Mouse (Mus musculus) limb, embryonic 11.5 days (tissue): ENCODE data around the gene Paqr8. TPM values are rescaled to one million over a fixed set of nuclear protein-coding genes. Genes with fewer than 3 reads are reported as not detected.

ENCODE experiments used
- ATAC-seq: fragments of 200-750 bp; cut with Nextera tagmentation; 2 replicates; pipeline ENCODE4 v1.8.0; 2017; ENCODE audit warnings: low read depth; ENCODE audit not compliant: insufficient number of reproducible peaks, low FRiP score, low TSS enrichment
- DNase-seq: peaks from one replicate; pipeline ENCODE4 v3.0.0-alpha.2; 2015; ENCODE audit warnings: low spot score
- H3K27ac ChIP-seq: fragments of 300-500 bp; sonication (generic); replicated peaks from 2 replicates; pipeline ENCODE4 v1.5.1; 2014; ENCODE audit warnings: low read depth, mild to moderate bottlenecking, low read length
- H3K27me3 ChIP-seq: fragments of 300-500 bp; sonication (generic); 2 replicates; pipeline ENCODE4 v1.6.1; 2014; ENCODE audit warnings: mild to moderate bottlenecking, low read length, mixed read lengths; ENCODE audit not compliant: control insufficient read depth, insufficient read depth
- H3K36me3 ChIP-seq: fragments of 300-500 bp; sonication (generic); 2 replicates; pipeline ENCODE4 v1.6.1; 2014; ENCODE audit warnings: mild to moderate bottlenecking, low read length, moderate library complexity, mixed read lengths; ENCODE audit not compliant: control insufficient read depth, insufficient read depth
- H3K4me1 ChIP-seq: fragments of 300-500 bp; sonication (generic); 2 replicates; pipeline ENCODE4 v1.6.1; 2014; ENCODE audit warnings: low read length, mixed read lengths; ENCODE audit not compliant: control insufficient read depth, insufficient read depth
- H3K4me2 ChIP-seq: fragments of 300-500 bp; sonication (generic); 2 replicates; pipeline ENCODE4 v1.6.1; 2014; ENCODE audit warnings: low read depth, mild to moderate bottlenecking, moderate library complexity; ENCODE audit not compliant: severe bottlenecking
- H3K4me3 ChIP-seq: fragments of 300-500 bp; sonication (generic); 2 replicates; pipeline ENCODE4 v1.5.1; 2014; ENCODE audit warnings: low read depth, low read length
- H3K9ac ChIP-seq: fragments of 300-500 bp; sonication (generic); 2 replicates; pipeline ENCODE4 v1.6.1; 2014; ENCODE audit warnings: mild to moderate bottlenecking, low read length
- H3K9me3 ChIP-seq: fragments of 300-500 bp; sonication (generic); 2 replicates; pipeline ENCODE4 v1.6.1; 2016; ENCODE audit warnings: low read length; ENCODE audit not compliant: control insufficient read depth
- WGBS: fragments of 180-500 bp; shearing (Covaris S2); extraction: QIAGEN DNeasy Blood & Tissue Kit; methylation state at CpG from one replicate; pipeline ENCODE4 v1.1.7; 2014; 5-methylcytosine and 5-hydroxymethylcytosine counted together
- polyA plus RNA-seq: library from polyadenylated mRNA; unstranded; fragments of >200 nt; fragmentation: Nextera tagmentation; extraction: Ambion mirVana; gene quantifications from 2 replicates; pipeline ENCODE4 v1.2.1, GENCODE M21; 2014

The Paqr8 gene
- polyA plus RNA-seq, 1 experiment from 2014 or later: 3.9 TPM

DNA sequence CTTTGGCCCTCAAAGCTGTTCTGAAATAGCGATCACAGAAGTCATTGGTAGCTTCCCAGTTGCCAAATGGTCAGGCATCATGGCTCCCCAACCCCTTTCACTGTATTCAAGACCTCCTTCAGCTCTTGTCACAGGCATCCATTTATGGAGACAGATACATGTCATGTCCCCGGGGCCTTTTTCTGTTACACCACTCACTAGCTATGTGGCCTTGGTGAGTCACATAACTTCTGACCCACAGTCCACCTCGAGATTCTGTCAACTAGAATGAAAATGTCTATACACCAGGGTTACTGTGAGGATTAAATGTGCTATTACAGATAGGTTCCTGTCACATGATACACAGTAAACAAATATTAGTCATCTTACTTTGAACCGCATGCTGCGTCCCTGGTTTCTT is 17.9 kb upstream of the Paqr8 start:
- Histone ChIP-seq H3K4me3 (no peak overlapping the region), H3K4me2 (no peak overlapping the region), H3K36me3 (no peaks in the 10 kb centered on the region), H3K4me1 (no peaks in the 10 kb centered on the region), H3K27me3 (no peaks in the 10 kb centered on the region), H3K27ac (no peak overlapping the region), H3K9ac (no peak overlapping the region), H3K9me3 (no peaks in the 10 kb centered on the region)
- no peak for ATAC-seq
- no peak for DNase-seq
- WGBS: 83% methylated on average over 5 of the region's 5 CpGs

DNA sequence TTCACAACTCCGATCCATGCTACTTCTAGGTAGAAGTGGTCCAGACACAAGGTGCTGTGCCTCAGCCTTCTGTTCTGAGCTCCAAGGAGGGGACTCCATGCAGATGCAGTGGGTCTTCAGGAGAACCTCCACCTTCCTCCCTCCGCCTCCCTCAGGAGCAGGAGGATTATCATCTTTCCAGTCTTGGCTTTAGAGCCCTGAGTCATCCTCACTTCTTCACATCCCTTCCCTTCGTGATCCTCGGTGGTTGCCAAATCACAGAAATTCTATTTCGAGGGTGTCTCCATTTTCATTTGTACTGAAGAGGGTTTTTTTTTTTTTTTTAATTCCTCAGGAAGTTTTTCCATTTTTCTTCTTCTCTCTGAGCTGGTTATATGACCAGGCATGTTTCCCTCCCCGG is 16.3 kb upstream of the Paqr8 start:
- Histone ChIP-seq H3K4me1 (no peaks in the 10 kb centered on the region), H3K4me3 (no peak overlapping the region), H3K9ac (no peak overlapping the region), H3K27me3 (no peaks in the 10 kb centered on the region), H3K36me3 (no peaks in the 10 kb centered on the region), H3K4me2 (no peak overlapping the region), H3K27ac (no peak overlapping the region), H3K9me3 (no peaks in the 10 kb centered on the region)
- no peak for DNase-seq
- no peak for ATAC-seq
- 86% methylated on average over 6 of the region's 6 CpGs for WGBS

DNA sequence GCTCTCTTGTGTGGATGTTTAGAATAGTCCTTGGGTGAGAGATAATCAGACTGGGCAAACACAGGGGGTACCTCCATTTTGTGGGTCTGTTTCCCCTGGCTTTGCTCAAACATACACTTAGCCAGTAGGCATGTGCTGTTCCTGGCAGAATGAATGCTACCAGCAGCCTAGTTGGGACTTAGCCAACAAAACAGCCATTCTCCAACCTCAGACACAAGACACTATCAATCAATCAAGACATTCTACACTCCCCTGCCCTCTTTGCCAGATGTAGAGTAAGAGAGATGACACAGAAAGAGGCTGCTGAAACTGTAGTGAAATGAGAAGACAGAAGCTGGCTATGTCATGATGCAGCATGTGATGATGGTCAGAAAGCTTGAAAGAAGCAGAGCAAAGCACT is 13.1 kb upstream of the Paqr8 start:
- no peak overlapping the region for H3K9ac ChIP-seq
- no peaks in the 10 kb centered on the region for H3K9me3 ChIP-seq
- ATAC-seq (no peak), DNase-seq (no peak)
- no peaks in the 10 kb centered on the region for H3K4me1 ChIP-seq
- no peak overlapping the region for H3K27ac ChIP-seq
- no peaks in the 10 kb centered on the region for H3K27me3 ChIP-seq
- H3K4me3 ChIP-seq: no peak overlapping the region
- no peak overlapping the region for H3K4me2 ChIP-seq
- no peaks in the 10 kb centered on the region for H3K36me3 ChIP-seq

DNA sequence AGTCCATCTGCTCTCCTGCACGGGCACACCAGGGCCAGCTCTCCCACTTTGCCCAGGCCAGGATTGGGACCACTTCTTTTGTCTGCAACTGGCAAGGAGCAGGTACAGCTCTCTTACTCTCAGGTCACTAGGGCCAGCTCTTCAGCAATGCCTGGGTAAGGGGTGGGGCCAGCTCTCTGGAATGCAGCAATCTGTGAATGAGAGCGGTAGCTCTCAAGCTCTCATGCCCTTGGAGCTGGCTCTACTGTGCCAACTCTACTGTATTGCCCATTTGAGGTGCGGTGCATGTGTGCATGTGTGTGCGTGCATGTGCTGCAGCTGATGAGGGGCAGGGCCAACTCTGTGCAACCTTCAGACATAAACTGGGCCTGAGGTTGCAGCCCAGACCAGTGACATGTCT is 11.0 kb upstream of the Paqr8 start:
- no peaks in the 10 kb centered on the region for H3K4me1 ChIP-seq
- 88% methylated on average over 4 of the region's 4 CpGs for WGBS
- no peak overlapping the region for H3K4me3 ChIP-seq
- no peaks in the 10 kb centered on the region for H3K9me3 ChIP-seq
- ATAC-seq: no peak
- H3K27ac ChIP-seq: no peak overlapping the region
- H3K9ac ChIP-seq: no peak overlapping the region
- H3K4me2 ChIP-seq: no peak overlapping the region
- DNase-seq: no peak
- H3K27me3 ChIP-seq: no peaks in the 10 kb centered on the region
- no peaks in the 10 kb centered on the region for H3K36me3 ChIP-seq

DNA sequence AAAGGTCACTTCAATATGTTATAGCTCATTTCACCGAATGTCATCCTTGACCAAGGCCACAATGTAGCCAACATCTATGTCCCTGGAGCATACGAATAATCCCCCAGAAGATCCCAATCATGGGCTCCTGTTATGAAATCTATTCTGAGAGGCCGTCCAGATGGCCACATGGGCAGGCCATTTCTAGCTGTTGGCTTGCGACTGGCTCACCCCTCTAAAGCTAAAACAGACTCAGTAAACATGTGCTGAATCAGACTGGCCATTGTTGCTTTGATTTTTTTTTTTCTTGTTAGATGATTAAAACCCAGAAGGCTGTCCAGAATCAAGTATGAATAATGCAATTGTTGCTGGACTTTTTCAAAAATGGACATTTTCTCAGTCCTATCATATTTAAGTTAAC is 7.3 kb upstream of the Paqr8 start:
- ATAC-seq: no peak
- Histone ChIP-seq H3K27ac (no peak overlapping the region), H3K4me3 (no peak overlapping the region), H3K4me2 (no peak overlapping the region), H3K9ac (no peak overlapping the region), H3K27me3 (no peaks in the 10 kb centered on the region), H3K4me1 (no peaks in the 10 kb centered on the region), H3K9me3 (no peaks in the 10 kb centered on the region), H3K36me3 (no peaks in the 10 kb centered on the region)
- WGBS: 92% methylated on average over 4 of the region's 4 CpGs
- DNase-seq: no peak

DNA sequence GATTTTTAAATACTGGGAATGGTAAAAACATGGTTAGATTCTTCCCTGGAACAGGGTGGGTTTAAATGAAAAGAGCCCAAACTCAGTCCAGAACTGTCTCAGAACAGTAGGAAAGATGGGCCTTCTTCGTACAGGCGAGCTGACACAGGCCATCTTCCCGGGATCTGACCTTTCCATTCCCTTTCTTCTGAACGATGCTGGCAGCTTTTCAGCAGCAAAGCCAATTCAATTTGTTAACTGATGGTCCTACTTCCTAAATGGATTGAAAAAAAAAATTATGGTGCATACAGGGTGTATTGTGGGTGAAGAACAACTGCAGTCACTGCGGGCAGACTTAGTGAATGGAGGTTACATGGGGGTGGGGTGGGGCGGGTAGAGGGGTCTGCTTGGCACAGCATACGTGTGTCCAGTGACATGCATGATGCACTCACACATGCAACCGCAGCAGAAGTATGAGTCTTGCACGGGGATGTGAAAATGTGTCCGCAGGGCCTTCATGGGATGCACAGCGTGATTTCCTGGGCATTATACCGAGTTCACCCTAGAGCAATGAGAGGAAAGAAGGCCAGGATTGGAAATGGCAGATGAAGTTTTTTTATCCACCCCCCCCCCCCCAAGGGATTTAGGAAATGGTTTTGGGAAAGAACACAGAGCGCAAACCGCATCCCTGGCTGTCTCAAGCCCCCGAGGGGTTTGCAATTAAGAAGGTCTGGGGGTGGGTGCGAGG is 566 bp upstream of the Paqr8 start:
- Histone ChIP-seq H3K9me3 (no peaks in the 10 kb centered on the region), H3K9ac (peak overlapping the region; percentile 72), H3K36me3 (no peaks in the 10 kb centered on the region), H3K4me3 (peak overlapping the region; percentile 57), H3K4me1 (no peaks in the 10 kb centered on the region; the same call in 1 of the 2 replicates), H3K4me2 (peak overlapping the region; percentile 80), H3K27ac (no peak overlapping the region), H3K27me3 (no peaks in the 10 kb centered on the region)
- ATAC-seq (peak; percentile 20; the same call in 1 of the 2 replicates), DNase-seq (no peak)
- WGBS: 29% methylated on average over 16 of the region's 16 CpGs

DNA sequence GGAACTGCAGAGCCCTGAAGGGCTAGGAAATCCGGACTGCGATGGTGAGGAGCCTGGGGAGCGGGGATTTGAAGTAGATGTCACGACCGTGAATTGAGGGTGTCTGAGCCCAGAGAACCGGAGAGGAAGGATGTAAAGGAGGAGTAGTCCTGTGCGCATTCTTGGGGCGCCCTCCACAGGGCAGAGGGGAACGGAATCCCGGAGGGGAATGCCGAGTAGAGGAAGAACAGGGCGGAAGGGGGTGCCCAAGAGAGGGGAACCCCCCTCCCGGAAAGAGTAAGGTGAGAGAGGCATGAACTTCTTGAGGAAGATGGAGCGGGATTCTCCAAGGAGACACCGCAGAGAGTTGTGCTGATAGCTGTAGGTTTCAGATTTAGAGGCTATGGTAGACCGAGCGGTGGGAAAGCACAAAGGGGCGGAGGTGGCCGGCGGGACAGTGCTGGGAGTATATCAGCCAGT is 564 bp downstream of the Paqr8 start:
- Histone ChIP-seq H3K27ac (no peak overlapping the region), H3K36me3 (no peaks in the 10 kb centered on the region), H3K9ac (peak overlapping the region; percentile 72), H3K27me3 (no peaks in the 10 kb centered on the region), H3K4me3 (peak overlapping the region; percentile 57), H3K4me1 (no peaks in the 10 kb centered on the region; the same call in 1 of the 2 replicates), H3K4me2 (peak overlapping the region; percentile 80), H3K9me3 (no peaks in the 10 kb centered on the region)
- DNase-seq (no peak), ATAC-seq (peak; percentile 56)
- WGBS: under 1% methylated on average over 20 of the region's 20 CpGs

DNA sequence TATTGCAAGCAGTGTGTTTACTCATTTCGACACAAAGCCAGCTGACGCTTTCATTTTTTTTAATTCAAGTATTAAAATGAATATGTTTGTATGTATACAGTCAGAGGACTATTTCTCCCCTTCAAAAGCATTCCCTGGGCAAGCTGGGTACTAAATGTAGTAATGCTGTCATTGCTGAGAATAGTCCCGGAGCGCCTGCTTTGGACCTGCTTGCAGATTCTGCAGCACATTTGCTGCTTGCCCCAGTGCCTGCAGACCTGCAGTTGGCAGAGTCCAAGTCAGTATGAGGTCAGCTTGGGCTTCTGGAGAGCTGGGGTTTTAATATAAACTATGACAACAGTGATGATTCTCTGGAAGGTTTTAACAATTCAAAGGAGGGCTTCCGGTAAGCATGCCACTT is 2.7 kb downstream of the Paqr8 start:
- Histone ChIP-seq H3K4me2 (no peak overlapping the region), H3K4me1 (no peaks in the 10 kb centered on the region; the same call in 1 of the 2 replicates), H3K27ac (no peak overlapping the region), H3K4me3 (no peak overlapping the region), H3K36me3 (no peaks in the 10 kb centered on the region), H3K9me3 (no peaks in the 10 kb centered on the region), H3K9ac (no peak overlapping the region), H3K27me3 (no peaks in the 10 kb centered on the region)
- ATAC-seq: no peak
- no peak for DNase-seq
- WGBS: 85% methylated on average over 5 of the region's 5 CpGs

DNA sequence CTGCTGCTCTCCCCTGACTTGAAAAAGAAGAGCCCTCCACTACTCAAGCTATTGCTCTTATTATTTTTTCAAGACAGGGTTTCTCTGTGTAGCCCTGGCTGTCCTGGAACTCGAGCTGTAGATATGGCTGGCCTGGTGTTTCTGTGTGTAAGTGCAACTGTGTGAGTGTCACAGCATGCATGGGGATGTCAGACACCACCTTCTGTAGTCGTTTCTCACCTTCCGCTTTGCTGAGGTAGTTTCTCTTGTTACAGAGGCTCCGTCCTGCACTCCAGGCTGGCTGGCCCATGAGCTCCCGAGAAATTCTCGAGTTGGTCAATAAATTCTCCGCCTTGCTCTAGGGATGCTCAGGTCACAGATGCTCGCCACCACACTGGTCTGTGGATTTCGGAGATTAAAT is 8.0 kb downstream of the Paqr8 start:
- Histone ChIP-seq H3K36me3 (no peaks in the 10 kb centered on the region), H3K4me3 (no peak overlapping the region), H3K9me3 (no peaks in the 10 kb centered on the region), H3K27ac (no peak overlapping the region), H3K9ac (no peak overlapping the region), H3K4me1 (no peaks in the 10 kb centered on the region), H3K27me3 (no peaks in the 10 kb centered on the region), H3K4me2 (no peak overlapping the region)
- 53% methylated on average over 9 of the region's 9 CpGs for WGBS
- ATAC-seq (no peak), DNase-seq (no peak)
